Mouse (Mus musculus): ENCODE results near the gene Akp3.
A peak's percentile ranks its signal among the peaks of the same experiment; 100 is the strongest.

The Akp3 gene

GRCm38 (mm10) chr1:87124673-87125072, at the start of gene Akp3:
Gene Akp3, plus strand, starts transcription at chr1:87124973.
- DNase-seq (ENCODE audit: low read depth) = no peak

GRCm38 (mm10) chr1:87086196-87086595, 38.6 kb upstream of the Akp3 start:
- DNase-seq (ENCODE audit: low read depth) = no peak

- no peak for DNase-seq (ENCODE audit: low read depth)
These were observed 37.8 kb upstream of the Akp3 start for GRCm38 (mm10) chr1:87086964-87087363.

GRCm38 (mm10) chr1:87089251-87089650, 35.5 kb upstream of the Akp3 start:
- DNase-seq (ENCODE audit: low read depth) = no peak

GRCm38 (mm10) chr1:87089828-87090227, 34.9 kb upstream of the Akp3 start, which contains the start of gene Alppl2:
Gene Alppl2, minus strand, starts transcription at chr1:87089928.
- DNase-seq (ENCODE audit: low read depth) = no peak

GRCm38 (mm10) chr1:87095642-87096041, 29.1 kb upstream of the Akp3 start:
- DNase-seq (ENCODE audit: low read depth) = no peak

- DNase-seq (ENCODE audit: low read depth) = peak; percentile 17
These were observed 26.3 kb upstream of the Akp3 start for GRCm38 (mm10) chr1:87098358-87098975.

GRCm38 (mm10) chr1:87101411-87101810, 23.4 kb upstream of the Akp3 start, which contains the start of gene Alpi:
Gene Alpi, minus strand, starts transcription at chr1:87101606.
- no peak for DNase-seq (ENCODE audit: low read depth)

- DNase-seq (ENCODE audit: low read depth) = no peak
These were observed 22.7 kb upstream of the Akp3 start for GRCm38 (mm10) chr1:87102114-87102513.

- DNase-seq (ENCODE audit: low read depth) = no peak
These were observed 20.8 kb upstream of the Akp3 start for GRCm38 (mm10) chr1:87103936-87104335.

GRCm38 (mm10) chr1:87106536-87106935, 18.2 kb upstream of the Akp3 start:
- no peak for DNase-seq (ENCODE audit: low read depth)

GRCm38 (mm10) chr1:87108564-87108963, 16.2 kb upstream of the Akp3 start:
- no peak for DNase-seq (ENCODE audit: low read depth)

- no peak for DNase-seq (ENCODE audit: low read depth)
These were observed 12.9 kb upstream of the Akp3 start for GRCm38 (mm10) chr1:87111719-87112354.

GRCm38 (mm10) chr1:87114784-87115183, 10.0 kb upstream of the Akp3 start:
- DNase-seq (ENCODE audit: low read depth) = no peak

GRCm38 (mm10) chr1:87127206-87128030, 2.6 kb downstream of the Akp3 start:
- DNase-seq (ENCODE audit: low read depth) = no peak

GRCm38 (mm10) chr1:87131803-87132202, 7.0 kb downstream of the Akp3 start:
- no peak for DNase-seq (ENCODE audit: low read depth)

- DNase-seq (ENCODE audit: low read depth) = no peak
These were observed 16.8 kb downstream of the Akp3 start for GRCm38 (mm10) chr1:87141550-87141949.

GRCm38 (mm10) chr1:87142456-87142855, 17.7 kb downstream of the Akp3 start:
- no peak for DNase-seq (ENCODE audit: low read depth)

- no peak for DNase-seq (ENCODE audit: low read depth)
These were observed 18.4 kb downstream of the Akp3 start for GRCm38 (mm10) chr1:87143141-87143540.

- DNase-seq (ENCODE audit: low read depth) = no peak
These were observed 24.6 kb downstream of the Akp3 start for GRCm38 (mm10) chr1:87149422-87149821.

GRCm38 (mm10) chr1:87151286-87151685, 26.5 kb downstream of the Akp3 start:
- no peak for DNase-seq (ENCODE audit: low read depth)

- DNase-seq (ENCODE audit: low read depth) = no peak
These were observed 29.2 kb downstream of the Akp3 start for GRCm38 (mm10) chr1:87153776-87154500.
